Mouse (Mus musculus) kidney, embryonic 14.5 days (tissue): Measurements from ENCODE around the gene Mmp15. TPM values are rescaled to one million over a fixed set of nuclear protein-coding genes. Genes with fewer than 3 reads are reported as not detected.

Source experiments
- ATAC-seq: fragments of 200-750 bp; cut with Nextera tagmentation; 2 replicates; pipeline ENCODE4 v1.8.0; 2017; ENCODE audit warnings: moderate number of reproducible peaks, mild to moderate bottlenecking, moderate TSS enrichment, moderate library complexity; ENCODE audit not compliant: low FRiP score, low TSS enrichment
- H3K27ac ChIP-seq: fragments of 300-500 bp; sonication (generic); 2 replicates; pipeline ENCODE4 v1.5.1; 2014; ENCODE audit warnings: low read depth, mild to moderate bottlenecking, low read length, moderate library complexity, mixed read lengths
- H3K27me3 ChIP-seq: fragments of 300-500 bp; sonication (generic); 2 replicates; pipeline ENCODE4 v1.6.1; 2014; ENCODE audit warnings: mild to moderate bottlenecking, low read length; ENCODE audit not compliant: control insufficient read depth, insufficient read depth
- H3K36me3 ChIP-seq: fragments of 300-500 bp; sonication (generic); 2 replicates; pipeline ENCODE4 v1.6.1; 2014; ENCODE audit warnings: low read length, mixed read lengths; ENCODE audit not compliant: control insufficient read depth, insufficient read depth
- H3K4me1 ChIP-seq: fragments of 300-500 bp; sonication (generic); 2 replicates; pipeline ENCODE4 v1.6.1; 2014; ENCODE audit warnings: low read length, mixed read lengths; ENCODE audit not compliant: control insufficient read depth, insufficient read depth
- H3K4me2 ChIP-seq: fragments of 300-500 bp; sonication (generic); replicated peaks from 2 replicates; pipeline ENCODE4 v1.6.1; 2014; ENCODE audit warnings: low read depth, mild to moderate bottlenecking, low read length
- H3K4me3 ChIP-seq: fragments of 300-500 bp; sonication (generic); 2 replicates; pipeline ENCODE4 v1.5.1; 2014; ENCODE audit warnings: mild to moderate bottlenecking, low read length
- H3K9ac ChIP-seq: fragments of 300-500 bp; sonication (generic); 2 replicates; pipeline ENCODE4 v1.6.1; 2014; ENCODE audit warnings: low read depth, mild to moderate bottlenecking, low read length, moderate library complexity
- H3K9me3 ChIP-seq: fragments of 300-500 bp; sonication (generic); 2 replicates; pipeline ENCODE4 v1.6.1; 2016; ENCODE audit warnings: low read length; ENCODE audit not compliant: control insufficient read depth
- whole genome bisulfite sequencing: fragments of 180-500 bp; shearing (Covaris S2); extraction: QIAGEN DNeasy Blood & Tissue Kit; methylation state at CpG from one replicate; pipeline ENCODE4 v1.1.7; 2014; 5-methylcytosine and 5-hydroxymethylcytosine counted together
- polyA plus RNA-seq: library from polyadenylated mRNA; unstranded; fragments of >200 nt; fragmentation: Nextera tagmentation; extraction: Ambion mirVana; gene quantifications from 2 replicates; pipeline ENCODE4 v1.2.1, GENCODE M21; 2014

Gene Mmp15
- polyA plus RNA-seq, 1 experiment from 2014 or later, result 16.1 TPM

- 36% methylated on average over 8 of the region's 8 CpGs for WGBS
- Histone ChIP-seq H3K27ac (peak overlapping the region; percentile 21; the same call in 1 of the 2 replicates), H3K4me3 (no peak overlapping the region), H3K9ac (no peak overlapping the region), H3K27me3 (no peaks in the 10 kb centered on the region), H3K4me2 (no peak overlapping the region), H3K36me3 (no peaks in the 10 kb centered on the region), H3K4me1 (0 out of 2 replicates have a peak, but pooled peaks cover 5% of the 10 kb centered on the region), H3K9me3 (no peaks in the 10 kb centered on the region)
- ATAC-seq, result 0 out of 2 replicates have a peak, but pooled peaks have one; percentile 47
These were observed 43.3 kb downstream of the Mmp15 start for GRCm38 (mm10) chr8:95395186-95395918.

- no peak; the same call in 1 of the 2 replicates for ATAC-seq
- no peak overlapping the region for H3K27ac ChIP-seq
- H3K4me3 ChIP-seq, result no peak overlapping the region
- WGBS, result 29% methylated on average over 11 of the region's 11 CpGs
- no peaks in the 10 kb centered on the region for H3K27me3 ChIP-seq
- H3K36me3 ChIP-seq, result no peaks in the 10 kb centered on the region
- H3K9me3 ChIP-seq, result no peaks in the 10 kb centered on the region
- no peak overlapping the region for H3K9ac ChIP-seq
- no peak overlapping the region for H3K4me2 ChIP-seq
- H3K4me1 ChIP-seq, result 0 out of 2 replicates have a peak, but pooled peaks cover 5% of the 10 kb centered on the region
These were observed 44.7 kb downstream of the Mmp15 start for GRCm38 (mm10) chr8:95396752-95397151.

GRCm38 (mm10) chr8:95397201-95397600, 45.1 kb downstream of the Mmp15 start:
- no peak overlapping the region for H3K9ac ChIP-seq
- H3K9me3 ChIP-seq, result no peaks in the 10 kb centered on the region
- ATAC-seq, result no peak
- H3K4me1 ChIP-seq, result 0 out of 2 replicates have a peak, but pooled peaks cover 5% of the 10 kb centered on the region
- no peak overlapping the region for H3K4me2 ChIP-seq
- H3K4me3 ChIP-seq, result no peak overlapping the region
- 58% methylated on average over 5 of the region's 5 CpGs for WGBS
- no peak overlapping the region for H3K27ac ChIP-seq
- no peaks in the 10 kb centered on the region for H3K36me3 ChIP-seq
- H3K27me3 ChIP-seq, result no peaks in the 10 kb centered on the region

GRCm38 (mm10) chr8:95399131-95399530, 47.1 kb downstream of the Mmp15 start:
- no peak overlapping the region for H3K4me3 ChIP-seq
- ATAC-seq, result no peak
- no peak overlapping the region for H3K4me2 ChIP-seq
- H3K4me1 ChIP-seq, result 0 out of 2 replicates have a peak, but pooled peaks cover 5% of the 10 kb centered on the region
- H3K27me3 ChIP-seq, result no peaks in the 10 kb centered on the region
- H3K9me3 ChIP-seq, result no peaks in the 10 kb centered on the region
- WGBS, result 89% methylated on average over 7 of the region's 9 CpGs
- H3K27ac ChIP-seq, result no peak overlapping the region
- no peak overlapping the region for H3K9ac ChIP-seq
- no peaks in the 10 kb centered on the region for H3K36me3 ChIP-seq

- Histone ChIP-seq H3K4me2 (no peak overlapping the region), H3K9ac (no peak overlapping the region), H3K27me3 (no peaks in the 10 kb centered on the region), H3K4me1 (no peaks in the 10 kb centered on the region), H3K4me3 (no peak overlapping the region), H3K9me3 (no peaks in the 10 kb centered on the region), H3K27ac (no peak overlapping the region), H3K36me3 (no peaks in the 10 kb centered on the region)
- ATAC-seq, result no peak
- 89% methylated on average over 7 of the region's 7 CpGs for WGBS
These were observed 49.0 kb downstream of the Mmp15 start for GRCm38 (mm10) chr8:95401091-95401490.

- Histone ChIP-seq H3K27ac (no peak overlapping the region), H3K9ac (no peak overlapping the region), H3K9me3 (no peaks in the 10 kb centered on the region), H3K4me2 (no peak overlapping the region), H3K4me3 (no peak overlapping the region), H3K4me1 (no peaks in the 10 kb centered on the region), H3K27me3 (no peaks in the 10 kb centered on the region), H3K36me3 (no peaks in the 10 kb centered on the region)
- 65% methylated on average over 5 of the region's 5 CpGs for WGBS
- ATAC-seq, result no peak
These were observed 57.5 kb downstream of the Mmp15 start for GRCm38 (mm10) chr8:95409518-95409917.

GRCm38 (mm10) chr8:95411309-95411972, 59.4 kb downstream of the Mmp15 start:
- no peak overlapping the region for H3K27ac ChIP-seq
- no peaks in the 10 kb centered on the region for H3K36me3 ChIP-seq
- no peaks in the 10 kb centered on the region for H3K9me3 ChIP-seq
- no peaks in the 10 kb centered on the region for H3K27me3 ChIP-seq
- H3K4me1 ChIP-seq, result no peaks in the 10 kb centered on the region
- no peak overlapping the region; the same call in 1 of the 2 replicates for H3K9ac ChIP-seq
- 46% methylated on average over 10 of the region's 10 CpGs for WGBS
- ATAC-seq, result 0 out of 2 replicates have a peak, but pooled peaks have one; percentile 55
- H3K4me2 ChIP-seq, result no peak overlapping the region
- no peak overlapping the region for H3K4me3 ChIP-seq

GRCm38 (mm10) chr8:95422193-95422810, 70.2 kb downstream of the Mmp15 start:
- ATAC-seq, result no peak
- Histone ChIP-seq H3K27ac (no peak overlapping the region), H3K4me3 (no peak overlapping the region), H3K27me3 (no peaks in the 10 kb centered on the region), H3K36me3 (peaks cover 38% of the 10 kb centered on the region), H3K9me3 (no peaks in the 10 kb centered on the region), H3K4me2 (no peak overlapping the region), H3K4me1 (peaks cover 8% of the 10 kb centered on the region; the same call in 1 of the 2 replicates), H3K9ac (no peak overlapping the region)
- WGBS, result 93% methylated on average over 14 of the region's 14 CpGs
